Mouse (Mus musculus) brain, embryonic 14.5 days (tissue): ENCODE measurements around the gene Krtap4-16. TPM values are rescaled to one million over a fixed set of nuclear protein-coding genes. Genes with fewer than 3 reads are reported as not detected.
A peak's percentile ranks its signal among the peaks of the same experiment; 100 is the strongest.
"Not testable (repeated sequence)": the region's sequence is repeated elsewhere in the genome, so short reads cannot be mapped to it uniquely, and the experiment has no call there.

Experiments used
- DNase-seq: peaks from one replicate; pipeline ENCODE4 v3.0.0-alpha.2; 2011; ENCODE audit warnings: low read depth
- CTCF ChIP-seq: fragments of 200-500 bp; IDR thresholded peaks from 2 replicates; pipeline ENCODE4 v1.5.1; 2012; ENCODE audit warnings: inconsistent platforms, mild to moderate bottlenecking, moderate library complexity, borderline replicate concordance; ENCODE audit not compliant: insufficient read depth, insufficient read length; ENCODE audit errors: extremely low read depth
- POLR2A ChIP-seq: fragments of 200-500 bp; IDR thresholded peaks from 2 replicates; pipeline ENCODE4 v1.6.1; 2012; ENCODE audit warnings: mild to moderate bottlenecking, inconsistent platforms, borderline replicate concordance; ENCODE audit not compliant: poor library complexity, insufficient read depth, insufficient read length, severe bottlenecking; ENCODE audit errors: extremely low read depth
- polyA plus RNA-seq: library from polyadenylated mRNA; depleted of rRNA; stranded (reverse); fragments of >200 nt; gene quantifications from 2 replicates; pipeline ENCODE4 v1.2.3, GENCODE M21; 2012; rRNA removed

Gene Krtap4-16
- not detected in 2 replicates for polyA plus RNA-seq

GRCm38 (mm10) chr11:99851508-99851907 lies at the start of gene Krtap4-16:
Gene Krtap4-16 (minus strand): TSS chr11:99851608.
- no peak for DNase-seq
- TF ChIP-seq POLR2A (no peak), CTCF (no peak)

GRCm38 (mm10) chr11:99878887-99879286 lies 27.5 kb upstream of the Krtap4-16 start, which contains the start of gene Gm11567:
Gene Gm11567 (plus strand): TSS chr11:99879187.
- DNase-seq = not testable (repeated sequence)

GRCm38 (mm10) chr11:99873089-99873488 lies 21.7 kb upstream of the Krtap4-16 start, which contains the start of gene Krtap9-1:
Gene Krtap9-1 (plus strand): TSS chr11:99873389.
- DNase-seq = not testable (repeated sequence)

- not testable (repeated sequence) for DNase-seq
Observed at GRCm38 (mm10) chr11:99864176-99864575, 12.8 kb upstream of the Krtap4-16 start, which contains the start of gene Gm11559. Gene Gm11559 (plus strand): TSS chr11:99864476.

GRCm38 (mm10) chr11:99858761-99859160 lies 7.4 kb upstream of the Krtap4-16 start:
- no peak for DNase-seq
- no peak for TF ChIP-seq POLR2A
- no peak for TF ChIP-seq CTCF

- no peak for TF ChIP-seq CTCF
- no peak for TF ChIP-seq POLR2A
- no peak for DNase-seq
Observed at GRCm38 (mm10) chr11:99857617-99858016, 6.2 kb upstream of the Krtap4-16 start, which contains the start of gene Gm11568. Gene Gm11568 (plus strand): TSS chr11:99857917.

GRCm38 (mm10) chr11:99854121-99854520 lies 2.7 kb upstream of the Krtap4-16 start:
- DNase-seq = peak; percentile 76
- TF ChIP-seq CTCF (peak; percentile 43; the same call in 1 of the 2 replicates), POLR2A (no peak)

- TF ChIP-seq POLR2A (no peak), CTCF (no peak)
- DNase-seq = no peak
Observed at GRCm38 (mm10) chr11:99846746-99847145, 4.7 kb downstream of the Krtap4-16 start.

- TF ChIP-seq POLR2A (no peak), CTCF (no peak)
- peak; percentile 50 for DNase-seq
Observed at GRCm38 (mm10) chr11:99842185-99842584, 9.2 kb downstream of the Krtap4-16 start.

- DNase-seq = no peak
- TF ChIP-seq CTCF (no peak), POLR2A (no peak)
Observed at GRCm38 (mm10) chr11:99837966-99838365, 13.4 kb downstream of the Krtap4-16 start, which contains the start of gene 2300003K06Rik. Gene 2300003K06Rik (minus strand): TSS chr11:99838066.

- DNase-seq = not testable (repeated sequence)
Observed at GRCm38 (mm10) chr11:99815566-99815965, 35.8 kb downstream of the Krtap4-16 start, which contains the start of gene Gm11564. Gene Gm11564 (minus strand): TSS chr11:99815666.

GRCm38 (mm10) chr11:99809792-99810191 lies 41.6 kb downstream of the Krtap4-16 start, which contains the start of gene Krtap4-13:
Gene Krtap4-13 (minus strand): TSS chr11:99809892.
- not testable (repeated sequence) for DNase-seq

- not testable (repeated sequence) for DNase-seq
Observed at GRCm38 (mm10) chr11:99804346-99804745, 47.1 kb downstream of the Krtap4-16 start, which contains the start of gene Gm11554. Gene Gm11554 (minus strand): TSS chr11:99804446.

Other genes starting within 250 kb of the Krtap4-16 start
- gene Gm11938, start 248.3 kb downstream of the Krtap4-16 start, polyA plus RNA-seq = not detected in 2 replicates
- not detected in 2 replicates for gene Gm11937, start 241.4 kb downstream of the Krtap4-16 start, polyA plus RNA-seq
- not detected in 2 replicates for gene Krtap2-4, start 236.8 kb downstream of the Krtap4-16 start, polyA plus RNA-seq
- not detected in 2 replicates for gene Gm11562, start 231.2 kb downstream of the Krtap4-16 start, polyA plus RNA-seq
- gene Krtap4-1, start 223.4 kb downstream of the Krtap4-16 start, polyA plus RNA-seq = not detected in 2 replicates
- gene Krtap4-2, start 216.5 kb downstream of the Krtap4-16 start, polyA plus RNA-seq = not detected in 2 replicates
- not detected in 2 replicates for gene Krtap4-7, start 207.5 kb downstream of the Krtap4-16 start, polyA plus RNA-seq
- not detected in 2 replicates for gene Gm11555, start 201.4 kb downstream of the Krtap4-16 start, polyA plus RNA-seq
- gene Gm11563, start 192.6 kb downstream of the Krtap4-16 start, polyA plus RNA-seq = not detected in 2 replicates
- not detected in 2 replicates for gene Krtap4-6, start 185.6 kb downstream of the Krtap4-16 start, polyA plus RNA-seq
- not detected in 2 replicates for gene Gm14190, start 160.9 kb downstream of the Krtap4-16 start, polyA plus RNA-seq
- gene Gm14180, start 117.3 kb downstream of the Krtap4-16 start, polyA plus RNA-seq = not detected in 2 replicates
- gene Gm11595, start 78.7 kb downstream of the Krtap4-16 start, polyA plus RNA-seq = not detected in 2 replicates
- not detected in 2 replicates for gene Krtap4-8, start 70.9 kb downstream of the Krtap4-16 start, polyA plus RNA-seq
- not detected in 2 replicates for gene Krtap4-9, start 66.4 kb downstream of the Krtap4-16 start, polyA plus RNA-seq
- not detected in 2 replicates for gene Gm11596, start 58.1 kb downstream of the Krtap4-16 start, polyA plus RNA-seq
- gene Gm11569, start 52.7 kb downstream of the Krtap4-16 start, polyA plus RNA-seq = not detected in 2 replicates
- gene Gm11554, start 47.2 kb downstream of the Krtap4-16 start, polyA plus RNA-seq = not detected in 2 replicates
- not detected in 2 replicates for gene Krtap4-13, start 41.7 kb downstream of the Krtap4-16 start, polyA plus RNA-seq
- gene Gm11564, start 35.9 kb downstream of the Krtap4-16 start, polyA plus RNA-seq = not detected in 2 replicates
- not detected in 2 replicates for gene 2300003K06Rik, start 13.5 kb downstream of the Krtap4-16 start, polyA plus RNA-seq
- not detected in 2 replicates for gene Gm11568, start 6.3 kb upstream of the Krtap4-16 start, polyA plus RNA-seq
- gene Gm11559, start 12.9 kb upstream of the Krtap4-16 start, polyA plus RNA-seq = not detected in 2 replicates
- not detected in 2 replicates for gene Krtap9-1, start 21.8 kb upstream of the Krtap4-16 start, polyA plus RNA-seq
- not detected in 2 replicates for gene Gm11567, start 27.6 kb upstream of the Krtap4-16 start, polyA plus RNA-seq
- not detected in 2 replicates for gene Krtap31-1, start 56.3 kb upstream of the Krtap4-16 start, polyA plus RNA-seq
- not detected in 2 replicates for gene Gm11565, start 63.1 kb upstream of the Krtap4-16 start, polyA plus RNA-seq
- gene Krtap31-2, start 84.7 kb upstream of the Krtap4-16 start, polyA plus RNA-seq = not detected in 2 replicates
- not detected in 2 replicates for gene Krtap9-5, start 96.9 kb upstream of the Krtap4-16 start, polyA plus RNA-seq
- gene Krtap29-1, start 127.4 kb upstream of the Krtap4-16 start, polyA plus RNA-seq = not detected in 2 replicates
- gene Krtap16-1, start 135.0 kb upstream of the Krtap4-16 start, polyA plus RNA-seq = 0.04 TPM in 1 of 2 replicates, not detected in the other
- 0.19 and 0.27 TPM in 2 replicates for gene Krtap17-1, start 142.4 kb upstream of the Krtap4-16 start, polyA plus RNA-seq
- gene Krt33a, start 164.6 kb upstream of the Krtap4-16 start, polyA plus RNA-seq = not detected in 2 replicates
- gene Krt33b, start 178.3 kb upstream of the Krtap4-16 start, polyA plus RNA-seq = 0.04 TPM in 1 of 2 replicates, not detected in the other
- not detected in 2 replicates for gene Krt34, start 189.9 kb upstream of the Krtap4-16 start, polyA plus RNA-seq
- not detected in 2 replicates for gene Krt31, start 198.9 kb upstream of the Krtap4-16 start, polyA plus RNA-seq
- gene Krt32, start 236.6 kb upstream of the Krtap4-16 start, polyA plus RNA-seq = not detected in 2 replicates
- gene Krt35, start 244.6 kb upstream of the Krtap4-16 start, polyA plus RNA-seq = not detected in 2 replicates